Mouse (Mus musculus): ENCODE data around the gene Aldh1l1. TPM values are rescaled to one million over a fixed set of nuclear protein-coding genes. Genes with fewer than 3 reads are reported as not detected.

The Aldh1l1 gene
- total and polyA plus RNA-seq, 3 experiments, result 0.11 to 0.13 TPM; not detected in 1

- H3K4me3 ChIP-seq (replicated peaks in 1 of 3; ENCODE audit: low read depth in 2 of 3, low read length in 2 of 3, poor library complexity in 1 of 3), result no peak overlapping the region
- H3K27ac ChIP-seq (ENCODE audit: insufficient read depth, low read depth), result no peak overlapping the region
- H3K27me3 ChIP-seq (replicated peaks), result peaks cover 64% of the 10 kb centered on the region
- H3K79me2 ChIP-seq (replicated peaks; ENCODE audit: control insufficient read depth, extremely low read depth, insufficient read depth, poor library complexity, severe bottlenecking), result no peaks in the 10 kb centered on the region
- no peak overlapping the region for H3K4me2 ChIP-seq (ENCODE audit: insufficient read depth, low read depth, poor library complexity, severe bottlenecking)
- H3K9me3 ChIP-seq (replicated peaks; ENCODE audit: low read length), result peaks cover 6% of the 10 kb centered on the region
- dilution Hi-C loops (cut with MboI; ENCODE audit: extremely low pct_ligation_motif_present, extremely low pct_unique_long_range_greater_than_20kb, low sequenced_read_pairs) (no loop called here), in situ Hi-C loops (cut with MboI; ENCODE audit: low pct_ligation_motif_present, low pct_unique_long_range_greater_than_20kb, low sequenced_read_pairs) (no loop called here)
- H3K36me3 ChIP-seq (replicated peaks in 1 of 2; ENCODE audit: control insufficient read depth in 1 of 2, insufficient read depth in 1 of 2, low read length in 1 of 2), result no peaks in the 10 kb centered on the region
- TF ChIP-seq SIN3A (IDR thresholded peaks at IDR 0.05; ENCODE audit: low read length), result no peak
- TF ChIP-seq MAZ (IDR thresholded peaks at IDR 0.05; ENCODE audit: low read depth, low read length), result no peak
- TF ChIP-seq SMC3 (IDR thresholded peaks at IDR 0.05; ENCODE audit: low read depth, low read length), result no peak
- no peak for TF ChIP-seq GABPA (IDR thresholded peaks at IDR 0.05; ENCODE audit: insufficient replicate concordance, low read depth, low read length)
- no peak for TF ChIP-seq JUND (conservative IDR thresholded peaks at IDR 0.05; ENCODE audit: low read depth, low read length)
- TF ChIP-seq EP300 (IDR thresholded peaks at IDR 0.05; ENCODE audit: low read length), result no peak
- no peak for TF ChIP-seq ZNF384 (IDR thresholded peaks at IDR 0.05; ENCODE audit: low read depth, low read length)
- no peak for TF ChIP-seq ELF1 (IDR thresholded peaks at IDR 0.05; ENCODE audit: low read depth, low read length)
- no peak for TF ChIP-seq MXI1 (IDR thresholded peaks at IDR 0.05; ENCODE audit: low read depth, low read length)
- TF ChIP-seq RAD21 (IDR thresholded peaks at IDR 0.05; ENCODE audit: low read depth, low read length), result no peak
- TF ChIP-seq CHD1 (IDR thresholded peaks at IDR 0.05; ENCODE audit: low read depth, low read length), result no peak
- no peak for TF ChIP-seq UBTF (IDR thresholded peaks at IDR 0.05; ENCODE audit: low read depth, low read length)
- TF ChIP-seq TCF12 (IDR thresholded peaks at IDR 0.05; ENCODE audit: low read depth, low read length), result no peak
- no peak for TF ChIP-seq CTCF (conservative IDR thresholded peaks at IDR 0.05 in 1 of 2, IDR thresholded peaks at IDR 0.05 in 1 of 2; ENCODE audit: low read depth in 2 of 2, low read length in 2 of 2)
- no peak overlapping the region for H3K9ac ChIP-seq (ENCODE audit: insufficient read depth, low read depth)
- no peaks in the 10 kb centered on the region for H3K4me1 ChIP-seq (ENCODE audit: control insufficient read depth in 1 of 2, insufficient read depth in 2 of 2)
- DNase-seq (ENCODE audit: extremely low read depth), result no peak
Measured at GRCm38 (mm10) chr6:90465028-90465640, 21.1 kb upstream of the Aldh1l1 start.

GRCm38 (mm10) chr6:90466079-90466478, 20.1 kb upstream of the Aldh1l1 start:
- DNase-seq (ENCODE audit: extremely low read depth), result no peak
- in situ Hi-C loops (cut with MboI; ENCODE audit: low pct_ligation_motif_present, low pct_unique_long_range_greater_than_20kb, low sequenced_read_pairs) (no loop called here), dilution Hi-C loops (cut with MboI; ENCODE audit: extremely low pct_ligation_motif_present, extremely low pct_unique_long_range_greater_than_20kb, low sequenced_read_pairs) (no loop called here)
- Histone ChIP-seq H3K36me3 (replicated peaks in 1 of 2; ENCODE audit: control insufficient read depth in 1 of 2, insufficient read depth in 1 of 2, low read length in 1 of 2) (no peaks in the 10 kb centered on the region), H3K27me3 (replicated peaks) (peaks cover 65% of the 10 kb centered on the region), H3K4me3 (replicated peaks in 1 of 3; ENCODE audit: low read depth in 2 of 3, low read length in 2 of 3, poor library complexity in 1 of 3) (no peak overlapping the region), H3K79me2 (replicated peaks; ENCODE audit: control insufficient read depth, extremely low read depth, insufficient read depth, poor library complexity, severe bottlenecking) (no peaks in the 10 kb centered on the region), H3K9ac (ENCODE audit: insufficient read depth, low read depth) (no peak overlapping the region), H3K9me3 (replicated peaks; ENCODE audit: low read length) (peaks cover 6% of the 10 kb centered on the region), H3K4me1 (ENCODE audit: control insufficient read depth in 1 of 2, insufficient read depth in 2 of 2) (no peaks in the 10 kb centered on the region), H3K27ac (ENCODE audit: insufficient read depth, low read depth) (no peak overlapping the region), H3K4me2 (ENCODE audit: insufficient read depth, low read depth, poor library complexity, severe bottlenecking) (no peak overlapping the region)
- no peak for TF ChIP-seq UBTF (IDR thresholded peaks at IDR 0.05; ENCODE audit: low read depth, low read length)
- no peak for TF ChIP-seq ZC3H11A (IDR thresholded peaks at IDR 0.05; ENCODE audit: low read depth, low read length)
- no peak for TF ChIP-seq MXI1 (IDR thresholded peaks at IDR 0.05; ENCODE audit: low read depth, low read length)

All from CH12.LX (cell line).